Mouse (Mus musculus): ENCODE results near the gene Eapp. TPM values are rescaled to one million over a fixed set of nuclear protein-coding genes. Genes with fewer than 3 reads are reported as not detected.
A peak's percentile ranks its signal among the peaks of the same experiment; 100 is the strongest.
"Not testable (repeated sequence)": the region's sequence is repeated elsewhere in the genome, so short reads cannot be mapped to it uniquely, and the experiment has no call there.

Eapp gene
- total RNA-seq, 1 experiment from 2014 or later: 117 TPM

GRCm38 (mm10) chr12:54694847-54695510 lies 718 bp downstream of the Eapp start:
- no peak for ATAC-seq (ENCODE audit: extremely low read depth, insufficient number of reproducible peaks, low FRiP score, poor library complexity, severe bottlenecking)

DNA sequence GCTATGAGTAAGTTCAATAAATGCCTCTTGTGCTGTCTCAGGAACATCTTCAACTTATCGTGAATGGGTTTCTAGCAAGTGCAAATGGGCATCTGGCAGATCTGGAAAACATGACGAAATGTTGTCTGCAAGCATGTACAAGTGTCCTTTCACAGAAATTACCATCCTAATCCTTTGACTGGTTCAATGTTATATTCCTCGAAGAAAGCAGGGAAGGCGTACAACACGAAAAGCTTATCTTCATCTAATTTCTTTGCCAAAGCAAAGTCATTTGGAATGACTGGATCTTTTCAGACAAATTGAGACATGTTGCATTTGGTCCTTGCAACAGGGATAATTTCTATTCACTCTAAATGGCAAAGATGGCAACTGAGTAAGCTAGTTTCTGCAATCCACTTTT lies 6.6 kb downstream of the Eapp start:
- no peak for ATAC-seq (ENCODE audit: extremely low read depth, insufficient number of reproducible peaks, low FRiP score, poor library complexity, severe bottlenecking)

DNA sequence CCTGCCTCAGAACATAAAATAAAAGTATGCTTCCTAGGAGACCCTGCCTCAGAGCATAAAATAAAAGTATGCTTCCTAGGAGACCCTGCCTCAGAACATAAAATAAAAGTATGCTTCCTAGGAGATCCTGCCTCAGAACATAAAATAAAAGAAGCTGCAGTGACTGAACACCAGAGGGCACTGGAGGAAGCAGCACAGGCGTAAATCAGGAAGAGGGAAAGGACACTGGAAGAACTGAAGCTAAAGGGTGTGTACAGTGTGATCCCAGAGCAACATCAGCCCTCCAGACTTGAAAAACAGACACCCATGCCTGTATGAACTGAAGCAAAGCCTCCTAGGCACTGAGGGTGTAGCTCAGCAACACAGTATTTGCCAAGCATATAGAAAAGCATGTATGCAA lies 12.5 kb downstream of the Eapp start:
- 0 out of 2 replicates have a peak, but pooled peaks have one; percentile 16 for ATAC-seq (ENCODE audit: extremely low read depth, insufficient number of reproducible peaks, low FRiP score, poor library complexity, severe bottlenecking)

- ATAC-seq (ENCODE audit: extremely low read depth, insufficient number of reproducible peaks, low FRiP score, poor library complexity, severe bottlenecking): no peak
Measured at GRCm38 (mm10) chr12:54676709-54677108, 19.0 kb downstream of the Eapp start.

GRCm38 (mm10) chr12:54675396-54675795 lies 20.3 kb downstream of the Eapp start:
- no peak for ATAC-seq (ENCODE audit: extremely low read depth, insufficient number of reproducible peaks, low FRiP score, poor library complexity, severe bottlenecking)

DNA sequence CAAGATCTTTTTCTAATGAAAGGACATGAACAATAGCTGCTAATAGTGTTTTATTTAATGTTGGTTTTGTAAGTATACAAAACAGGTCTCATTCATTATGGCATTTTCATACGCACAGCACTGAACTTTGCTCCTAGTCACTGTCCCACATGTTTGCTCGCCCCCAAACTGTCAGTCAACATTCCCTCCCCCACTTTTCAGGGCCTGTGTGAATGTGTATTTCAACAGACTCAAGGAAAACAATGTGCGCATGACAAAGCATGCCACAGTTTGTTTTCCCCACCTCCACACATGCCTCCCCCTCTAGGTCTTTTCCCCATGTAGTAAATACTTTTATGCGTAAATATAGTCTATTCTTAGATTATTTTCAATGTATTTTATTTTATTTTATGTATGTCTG lies 24.4 kb downstream of the Eapp start:
- no peak for ATAC-seq (ENCODE audit: extremely low read depth, insufficient number of reproducible peaks, low FRiP score, poor library complexity, severe bottlenecking)

DNA sequence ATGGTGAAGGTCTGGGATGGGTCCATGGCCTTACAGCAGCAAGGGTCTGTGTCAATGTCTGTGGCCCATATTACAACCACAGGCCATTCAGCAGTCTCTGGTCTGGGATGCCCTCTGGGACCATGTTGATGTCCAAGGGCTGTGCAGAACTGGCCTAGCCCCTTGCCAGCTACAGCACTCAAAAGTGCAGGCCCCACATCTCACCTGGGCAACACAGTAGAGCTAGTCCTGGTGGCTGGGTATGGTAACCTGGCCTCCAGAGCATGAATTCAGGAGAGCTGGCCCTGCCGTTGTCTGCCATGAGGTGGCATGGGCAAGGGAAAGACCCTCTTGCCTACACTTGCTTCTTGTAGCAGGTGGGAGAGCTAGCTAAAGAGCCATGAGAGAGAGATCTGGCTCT lies 27.6 kb downstream of the Eapp start:
- no peak for ATAC-seq (ENCODE audit: extremely low read depth, insufficient number of reproducible peaks, low FRiP score, poor library complexity, severe bottlenecking)

- ATAC-seq (ENCODE audit: extremely low read depth, insufficient number of reproducible peaks, low FRiP score, poor library complexity, severe bottlenecking): no peak
Measured at GRCm38 (mm10) chr12:54665526-54665925, 30.2 kb downstream of the Eapp start.

GRCm38 (mm10) chr12:54661470-54661869 lies 34.2 kb downstream of the Eapp start:
- ATAC-seq (ENCODE audit: extremely low read depth, insufficient number of reproducible peaks, low FRiP score, poor library complexity, severe bottlenecking): not testable (repeated sequence)

DNA sequence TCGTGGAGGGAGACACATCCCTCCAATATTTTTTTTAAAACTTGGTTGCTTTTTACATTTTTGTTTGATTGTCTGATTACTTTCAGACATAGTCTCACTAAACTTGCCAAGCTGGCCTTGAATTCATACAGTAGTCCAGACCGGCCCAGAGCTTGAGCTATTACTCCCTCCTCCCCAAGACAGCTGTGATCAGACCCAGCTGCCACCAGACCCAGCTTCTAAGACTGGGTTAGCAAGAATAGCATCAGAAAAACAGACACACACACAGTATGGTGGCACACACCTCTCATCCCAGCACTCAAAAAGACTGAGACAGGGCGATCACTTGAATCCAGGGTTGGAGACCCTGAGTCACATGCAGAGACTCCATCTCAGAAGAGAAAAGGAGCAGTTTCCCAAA lies 35.8 kb downstream of the Eapp start:
- no peak for ATAC-seq (ENCODE audit: extremely low read depth, insufficient number of reproducible peaks, low FRiP score, poor library complexity, severe bottlenecking)

- ATAC-seq (ENCODE audit: extremely low read depth, insufficient number of reproducible peaks, low FRiP score, poor library complexity, severe bottlenecking): peak; percentile 40; the same call in 1 of the 2 replicates
Measured at GRCm38 (mm10) chr12:54658425-54659092, 37.1 kb downstream of the Eapp start.

- ATAC-seq (ENCODE audit: extremely low read depth, insufficient number of reproducible peaks, low FRiP score, poor library complexity, severe bottlenecking): no peak
Measured at GRCm38 (mm10) chr12:54657951-54658350, 37.7 kb downstream of the Eapp start.

GRCm38 (mm10) chr12:54657226-54657625 lies 38.5 kb downstream of the Eapp start:
- no peak for ATAC-seq (ENCODE audit: extremely low read depth, insufficient number of reproducible peaks, low FRiP score, poor library complexity, severe bottlenecking)

- peak; percentile 93 for ATAC-seq (ENCODE audit: extremely low read depth, insufficient number of reproducible peaks, low FRiP score, poor library complexity, severe bottlenecking)
Measured at GRCm38 (mm10) chr12:54656396-54657171, 39.1 kb downstream of the Eapp start, which contains the start of gene Sptssa. TSS of gene Sptssa (minus strand) at chr12:54656573.

GRCm38 (mm10) chr12:54656039-54656395 lies 39.7 kb downstream of the Eapp start:
- ATAC-seq (ENCODE audit: extremely low read depth, insufficient number of reproducible peaks, low FRiP score, poor library complexity, severe bottlenecking): no peak

DNA sequence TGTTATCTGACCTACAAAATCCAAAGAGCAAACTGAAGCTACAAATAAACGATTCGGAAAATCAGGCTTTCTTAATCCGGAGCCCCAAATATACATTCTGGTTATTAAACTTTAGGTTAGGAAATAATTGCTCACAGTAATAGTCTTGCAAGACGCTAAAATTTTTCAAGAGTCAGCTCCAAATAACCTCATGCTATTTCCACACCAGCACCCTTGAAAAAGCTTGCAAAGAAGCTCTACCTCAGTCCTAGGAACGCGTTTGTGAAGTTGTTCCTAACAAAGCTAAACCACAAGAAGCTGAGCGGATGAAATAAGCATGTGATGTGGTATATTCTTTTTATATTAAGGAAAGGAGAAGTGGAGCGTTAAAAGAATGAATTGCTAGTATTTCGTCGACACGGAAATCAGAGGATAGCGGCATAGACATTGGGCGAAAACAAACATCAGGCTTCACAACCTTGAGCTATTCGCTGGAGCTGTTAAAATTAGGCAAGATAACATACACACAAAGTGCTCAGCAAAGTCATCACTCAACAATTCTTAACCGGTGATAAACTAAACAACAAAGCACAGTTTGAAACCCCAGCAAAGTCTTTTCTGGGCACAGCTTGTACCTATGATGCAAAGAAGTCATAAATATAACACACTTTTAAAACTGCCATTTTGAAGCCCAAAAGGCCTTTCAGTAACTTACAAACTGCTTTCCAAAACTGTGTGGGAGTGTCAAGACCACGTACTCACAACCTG lies 40.2 kb downstream of the Eapp start:
- ATAC-seq (ENCODE audit: extremely low read depth, insufficient number of reproducible peaks, low FRiP score, poor library complexity, severe bottlenecking): no peak

- no peak for ATAC-seq (ENCODE audit: extremely low read depth, insufficient number of reproducible peaks, low FRiP score, poor library complexity, severe bottlenecking)
Measured at GRCm38 (mm10) chr12:54654741-54655140, 41.0 kb downstream of the Eapp start.

DNA sequence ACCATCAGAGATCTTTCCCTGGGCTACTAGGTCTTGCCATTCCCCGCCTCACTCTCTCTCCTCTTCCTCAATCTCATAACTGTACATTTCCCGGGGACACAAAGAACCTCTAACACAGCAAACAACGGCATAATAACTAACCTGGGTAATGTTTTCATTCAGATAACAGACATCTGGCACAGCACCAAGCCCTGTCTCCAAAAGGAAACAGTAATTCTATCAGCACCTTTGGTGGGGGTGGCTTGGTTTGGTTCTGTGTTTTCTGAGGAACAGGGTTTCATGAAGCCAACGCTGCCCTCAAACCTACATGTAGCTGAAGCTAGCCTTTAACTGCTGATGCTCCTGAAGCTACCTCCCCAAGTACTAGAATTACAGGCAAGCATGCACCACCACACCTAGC lies 41.6 kb downstream of the Eapp start:
- no peak for ATAC-seq (ENCODE audit: extremely low read depth, insufficient number of reproducible peaks, low FRiP score, poor library complexity, severe bottlenecking)

- ATAC-seq (ENCODE audit: extremely low read depth, insufficient number of reproducible peaks, low FRiP score, poor library complexity, severe bottlenecking): no peak
Measured at GRCm38 (mm10) chr12:54652346-54652745, 43.4 kb downstream of the Eapp start.

All from neutrophil, adult 5-6 weeks (primary cell).